Mouse (Mus musculus): ENCODE data around the gene Tc2n. TPM values are rescaled to one million over a fixed set of nuclear protein-coding genes. Genes with fewer than 3 reads are reported as not detected.
"Not testable (repeated sequence)": the region's sequence is repeated elsewhere in the genome, so short reads cannot be mapped to it uniquely, and the experiment has no call there.

Gene Tc2n
- 0.81 TPM in 1 of 2 replicates, not detected in the other for total RNA-seq (2017)

- ATAC-seq (ENCODE audit: extremely low read depth, insufficient number of reproducible peaks, low FRiP score, poor library complexity, severe bottlenecking), result 0 out of 2 replicates have a peak, but pooled peaks have one; percentile 13
These were observed at the start of gene Tc2n for GRCm38 (mm10) chr12:101718054-101718754. Tc2n (minus strand) TSS chr12:101718523.

- ATAC-seq (ENCODE audit: extremely low read depth, insufficient number of reproducible peaks, low FRiP score, poor library complexity, severe bottlenecking), result no peak
These were observed 49.2 kb upstream of the Tc2n start for GRCm38 (mm10) chr12:101767306-101768053.

GRCm38 (mm10) chr12:101766228-101766852, 48.0 kb upstream of the Tc2n start:
- no peak for ATAC-seq (ENCODE audit: extremely low read depth, insufficient number of reproducible peaks, low FRiP score, poor library complexity, severe bottlenecking)

- no peak for ATAC-seq (ENCODE audit: extremely low read depth, insufficient number of reproducible peaks, low FRiP score, poor library complexity, severe bottlenecking)
These were observed 46.5 kb upstream of the Tc2n start for GRCm38 (mm10) chr12:101764870-101765269.

GRCm38 (mm10) chr12:101763065-101763464, 44.7 kb upstream of the Tc2n start:
- ATAC-seq (ENCODE audit: extremely low read depth, insufficient number of reproducible peaks, low FRiP score, poor library complexity, severe bottlenecking), result no peak

- ATAC-seq (ENCODE audit: extremely low read depth, insufficient number of reproducible peaks, low FRiP score, poor library complexity, severe bottlenecking), result no peak
These were observed 43.7 kb upstream of the Tc2n start for GRCm38 (mm10) chr12:101762054-101762453.

- no peak for ATAC-seq (ENCODE audit: extremely low read depth, insufficient number of reproducible peaks, low FRiP score, poor library complexity, severe bottlenecking)
These were observed 41.2 kb upstream of the Tc2n start for GRCm38 (mm10) chr12:101759440-101760045.

GRCm38 (mm10) chr12:101758698-101759097, 40.4 kb upstream of the Tc2n start:
- ATAC-seq (ENCODE audit: extremely low read depth, insufficient number of reproducible peaks, low FRiP score, poor library complexity, severe bottlenecking), result no peak

- no peak for ATAC-seq (ENCODE audit: extremely low read depth, insufficient number of reproducible peaks, low FRiP score, poor library complexity, severe bottlenecking)
These were observed 24.1 kb upstream of the Tc2n start for GRCm38 (mm10) chr12:101742375-101742774.

- ATAC-seq (ENCODE audit: extremely low read depth, insufficient number of reproducible peaks, low FRiP score, poor library complexity, severe bottlenecking), result no peak
These were observed 22.2 kb upstream of the Tc2n start for GRCm38 (mm10) chr12:101740486-101740885.

- ATAC-seq (ENCODE audit: extremely low read depth, insufficient number of reproducible peaks, low FRiP score, poor library complexity, severe bottlenecking), result no peak
These were observed 21.7 kb upstream of the Tc2n start for GRCm38 (mm10) chr12:101740045-101740444.

- ATAC-seq (ENCODE audit: extremely low read depth, insufficient number of reproducible peaks, low FRiP score, poor library complexity, severe bottlenecking), result no peak
These were observed 430 bp upstream of the Tc2n start for GRCm38 (mm10) chr12:101718755-101719150.

- no peak for ATAC-seq (ENCODE audit: extremely low read depth, insufficient number of reproducible peaks, low FRiP score, poor library complexity, severe bottlenecking)
These were observed 19.1 kb downstream of the Tc2n start for GRCm38 (mm10) chr12:101699176-101699575.

GRCm38 (mm10) chr12:101696521-101696920, 21.8 kb downstream of the Tc2n start:
- ATAC-seq (ENCODE audit: extremely low read depth, insufficient number of reproducible peaks, low FRiP score, poor library complexity, severe bottlenecking), result no peak

- ATAC-seq (ENCODE audit: extremely low read depth, insufficient number of reproducible peaks, low FRiP score, poor library complexity, severe bottlenecking), result no peak
These were observed 37.8 kb downstream of the Tc2n start for GRCm38 (mm10) chr12:101680538-101680937.

GRCm38 (mm10) chr12:101667502-101667901, 50.8 kb downstream of the Tc2n start:
- ATAC-seq (ENCODE audit: extremely low read depth, insufficient number of reproducible peaks, low FRiP score, poor library complexity, severe bottlenecking), result no peak

- no peak for ATAC-seq (ENCODE audit: extremely low read depth, insufficient number of reproducible peaks, low FRiP score, poor library complexity, severe bottlenecking)
These were observed 85.2 kb downstream of the Tc2n start for GRCm38 (mm10) chr12:101633137-101633536.

GRCm38 (mm10) chr12:101606622-101607021, 111.7 kb downstream of the Tc2n start:
- not testable (repeated sequence) for ATAC-seq (ENCODE audit: extremely low read depth, insufficient number of reproducible peaks, low FRiP score, poor library complexity, severe bottlenecking)
